Mouse (Mus musculus) megakaryocyte, embryonic 14.5 days (primary cell): Measurements from ENCODE around the gene Itih3. TPM values are rescaled to one million over a fixed set of nuclear protein-coding genes. Genes with fewer than 3 reads are reported as not detected.

Experiments used
- H3K27me3 ChIP-seq: replicated peaks from 2 replicates; pipeline ENCODE3; 2012; ENCODE audit warnings: inconsistent platforms
- H3K36me3 ChIP-seq: replicated peaks from 2 replicates; pipeline ENCODE3; 2012; ENCODE audit warnings: low read length, inconsistent platforms, mixed read lengths
- H3K4me1 ChIP-seq: 2 replicates; pipeline ENCODE4 v1.6.1; 2012; ENCODE audit warnings: inconsistent platforms
- H3K4me3 ChIP-seq: replicated peaks from 2 replicates; pipeline ENCODE3; 2012; ENCODE audit warnings: moderate library complexity, mild to moderate bottlenecking, inconsistent platforms
- H3K9me3 ChIP-seq: 2 replicates; pipeline ENCODE4 v1.6.1; 2012; ENCODE audit warnings: inconsistent platforms
- FLI1 ChIP-seq: IDR thresholded peaks from 2 replicates; pipeline ENCODE4 v1.6.1; 2012; ENCODE audit warnings: low read length, inconsistent platforms, mixed read lengths
- GATA1 ChIP-seq: IDR thresholded peaks from 3 replicates; pipeline ENCODE4 v1.6.1; 2012; ENCODE audit warnings: mixed read lengths, low read length, inconsistent platforms, borderline replicate concordance
- polyA plus RNA-seq: library from polyadenylated mRNA; stranded (reverse); fragments of >175 nt; gene quantifications from 2 replicates; pipeline ENCODE4 v1.2.3, GENCODE M21; 2012; ENCODE audit warnings: low replicate concordance; ENCODE audit not compliant: insufficient read depth

Gene Itih3
- polyA plus RNA-seq, 1 experiment, result not detected

GRCm38 (mm10) chr14:30879794-30880193 is 43.8 kb downstream of the Itih3 start:
- no peak for TF ChIP-seq GATA1
- no peak for TF ChIP-seq FLI1
- Histone ChIP-seq H3K4me3 (no peak overlapping the region), H3K36me3 (peaks cover 24% of the 10 kb centered on the region), H3K27me3 (peaks cover 5% of the 10 kb centered on the region), H3K4me1 (peaks cover 68% of the 10 kb centered on the region), H3K9me3 (no peaks in the 10 kb centered on the region)

- Histone ChIP-seq H3K27me3 (peaks cover 5% of the 10 kb centered on the region), H3K4me3 (no peak within 1 kb of the TSS), H3K4me1 (peaks cover 75% of the 10 kb centered on the region), H3K36me3 (peaks cover 31% of the 10 kb centered on the region), H3K9me3 (no peaks in the 10 kb centered on the region)
- no peak for TF ChIP-seq FLI1
- no peak for TF ChIP-seq GATA1
Observed at GRCm38 (mm10) chr14:30878958-30879571, 44.5 kb downstream of the Itih3 start, which contains the start of gene Mustn1. Gene Mustn1 (plus strand): TSS chr14:30879200.

DNA sequence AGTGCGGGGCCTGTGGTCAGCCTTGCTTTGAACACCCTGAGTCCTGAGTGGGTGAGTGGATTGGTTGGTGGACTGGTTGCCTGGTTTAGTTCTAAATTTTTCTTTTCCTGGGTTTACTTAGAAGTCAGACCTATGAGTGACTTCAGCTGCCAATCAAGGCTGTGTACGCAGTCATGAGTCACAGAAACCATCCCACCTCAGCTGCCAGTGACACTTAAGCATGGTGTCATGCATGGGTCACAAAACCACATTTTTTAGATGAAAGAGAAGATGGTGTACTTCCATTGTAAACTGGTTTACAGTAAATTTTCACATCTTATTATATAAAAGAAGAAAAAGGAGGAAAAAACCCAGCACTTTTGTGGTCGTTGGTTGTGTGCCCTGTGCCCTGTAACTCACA is 45.7 kb downstream of the Itih3 start:
- peaks cover 4% of the 10 kb centered on the region for H3K27me3 ChIP-seq
- TF ChIP-seq GATA1 (no peak), FLI1 (no peak)
- no peak overlapping the region for H3K4me3 ChIP-seq
- no peaks in the 10 kb centered on the region for H3K9me3 ChIP-seq
- H3K4me1 ChIP-seq, result peaks cover 84% of the 10 kb centered on the region
- peaks cover 42% of the 10 kb centered on the region for H3K36me3 ChIP-seq

DNA sequence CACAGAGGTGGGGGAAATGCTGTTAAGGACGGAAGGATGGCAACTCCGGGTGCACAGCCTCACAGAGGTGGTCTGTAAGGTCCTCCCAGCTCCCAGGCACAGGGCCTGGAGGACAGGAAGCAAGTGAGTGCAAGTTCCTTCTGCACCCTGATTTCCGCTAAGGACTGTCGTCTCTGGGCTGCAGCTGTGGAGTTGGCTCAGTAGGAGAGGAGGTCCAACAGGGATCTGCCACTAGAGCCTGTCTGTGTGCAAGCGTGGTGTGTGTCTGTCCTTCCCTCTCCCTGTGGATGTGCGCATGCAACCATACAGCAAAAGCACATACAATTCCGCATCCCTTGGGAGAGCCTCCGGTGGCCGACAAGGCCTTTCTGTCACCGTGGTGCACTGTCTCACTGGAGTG is 47.1 kb downstream of the Itih3 start:
- Histone ChIP-seq H3K4me3 (no peak overlapping the region), H3K4me1 (peaks cover 79% of the 10 kb centered on the region), H3K9me3 (no peaks in the 10 kb centered on the region), H3K27me3 (no peaks in the 10 kb centered on the region), H3K36me3 (peaks cover 50% of the 10 kb centered on the region)
- TF ChIP-seq FLI1, result no peak
- no peak for TF ChIP-seq GATA1

GRCm38 (mm10) chr14:30875955-30876354 is 47.6 kb downstream of the Itih3 start:
- Histone ChIP-seq H3K9me3 (no peaks in the 10 kb centered on the region), H3K36me3 (peaks cover 54% of the 10 kb centered on the region), H3K27me3 (no peaks in the 10 kb centered on the region), H3K4me3 (no peak overlapping the region), H3K4me1 (peaks cover 79% of the 10 kb centered on the region)
- TF ChIP-seq FLI1 (no peak), GATA1 (no peak)

DNA sequence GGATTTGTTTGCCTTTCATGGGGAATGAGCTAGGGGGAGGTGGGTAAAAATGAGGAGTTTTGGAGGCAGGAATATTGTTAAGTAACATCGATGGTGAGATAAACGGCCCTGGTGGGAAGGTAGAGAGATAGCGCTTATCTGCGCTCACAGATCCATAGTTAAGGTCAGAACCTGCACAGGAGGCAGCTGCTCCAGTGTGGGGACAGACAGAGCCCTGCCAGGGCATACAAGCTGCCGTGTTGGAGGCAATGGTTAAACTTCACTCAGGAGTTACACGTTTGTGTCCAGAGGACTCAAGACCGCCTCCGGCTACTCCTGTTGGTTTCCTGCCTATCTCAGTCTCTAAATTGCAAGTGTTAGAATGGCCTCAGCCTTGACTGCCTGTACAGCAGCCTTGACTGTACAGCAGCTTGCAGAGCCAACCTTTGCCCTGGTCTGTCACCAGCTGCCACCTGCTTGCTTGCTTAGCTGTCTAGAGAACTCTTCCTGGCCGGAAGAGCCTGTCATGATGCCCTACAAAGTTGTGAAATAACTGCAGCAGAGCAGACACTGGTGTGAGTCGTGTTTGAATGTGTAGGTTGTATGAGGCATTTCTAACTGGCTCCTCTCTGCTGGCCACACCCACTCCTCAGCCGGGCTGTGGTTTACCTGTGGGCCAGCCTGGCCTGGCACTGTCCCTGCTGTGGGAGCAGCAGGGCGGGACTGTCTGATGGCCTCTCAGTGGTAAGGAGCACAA is 48.3 kb downstream of the Itih3 start:
- Histone ChIP-seq H3K9me3 (no peaks in the 10 kb centered on the region), H3K4me1 (peaks cover 79% of the 10 kb centered on the region), H3K27me3 (no peaks in the 10 kb centered on the region), H3K4me3 (no peak overlapping the region), H3K36me3 (peaks cover 58% of the 10 kb centered on the region)
- TF ChIP-seq FLI1, result no peak
- TF ChIP-seq GATA1, result no peak

GRCm38 (mm10) chr14:30874095-30874700 is 49.4 kb downstream of the Itih3 start:
- no peaks in the 10 kb centered on the region for H3K9me3 ChIP-seq
- H3K36me3 ChIP-seq, result peaks cover 62% of the 10 kb centered on the region
- TF ChIP-seq GATA1, result no peak
- TF ChIP-seq FLI1, result no peak
- no peaks in the 10 kb centered on the region for H3K27me3 ChIP-seq
- no peak overlapping the region for H3K4me3 ChIP-seq
- peaks cover 79% of the 10 kb centered on the region for H3K4me1 ChIP-seq

DNA sequence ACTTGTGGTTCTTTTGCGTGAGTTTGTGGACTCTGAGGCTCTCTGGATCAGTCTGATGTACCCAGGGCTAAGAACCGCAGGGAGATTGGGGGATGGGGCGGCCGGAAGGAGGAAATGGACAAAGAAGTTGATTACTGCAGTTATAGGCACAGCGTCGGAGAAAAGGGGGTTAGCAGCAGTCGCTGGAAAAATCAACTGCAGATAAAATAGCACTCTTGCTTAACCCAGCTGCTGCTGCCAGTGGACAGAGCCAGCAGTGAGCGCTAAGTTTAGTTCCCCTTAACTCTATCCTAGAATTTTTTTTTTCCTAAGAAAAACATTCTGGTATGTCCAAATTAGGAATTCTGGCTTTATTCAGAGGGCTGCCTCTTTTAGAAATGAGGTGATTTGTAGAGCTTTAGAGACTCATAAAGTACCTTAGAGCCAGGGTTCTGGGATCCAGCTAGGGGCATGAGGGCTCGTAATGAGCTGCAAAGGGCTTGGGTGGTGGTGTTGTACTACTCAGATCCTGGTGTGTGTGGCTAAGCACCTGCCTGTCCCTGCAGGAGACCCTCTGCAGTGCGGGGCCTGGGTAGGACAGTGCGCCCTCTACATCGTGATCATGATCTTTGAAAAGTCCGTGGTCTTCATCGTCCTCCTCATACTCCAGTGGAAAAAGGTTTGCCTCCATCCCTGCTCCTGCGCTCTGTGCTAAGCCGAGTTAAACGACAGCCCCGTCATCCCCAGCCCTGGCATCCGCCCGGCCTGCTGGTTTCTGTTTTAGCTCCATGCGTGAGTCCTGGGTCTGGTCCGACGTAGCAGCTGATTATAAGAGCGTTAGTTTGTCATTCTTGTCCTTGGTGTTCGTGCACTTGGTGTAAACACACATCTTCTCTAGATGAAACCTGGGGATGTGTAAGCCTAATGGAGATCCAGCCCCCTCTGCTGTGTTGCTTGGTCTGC is 53.1 kb downstream of the Itih3 start:
- Histone ChIP-seq H3K4me1 (peaks cover 80% of the 10 kb centered on the region), H3K4me3 (peak overlapping the region; percentile 64), H3K9me3 (no peaks in the 10 kb centered on the region), H3K36me3 (peaks cover 66% of the 10 kb centered on the region), H3K27me3 (no peaks in the 10 kb centered on the region)
- TF ChIP-seq GATA1, result no peak
- TF ChIP-seq FLI1, result no peak

- Histone ChIP-seq H3K36me3 (peaks cover 65% of the 10 kb centered on the region), H3K4me3 (peak overlapping the region; percentile 54), H3K27me3 (no peaks in the 10 kb centered on the region), H3K9me3 (no peaks in the 10 kb centered on the region), H3K4me1 (peaks cover 81% of the 10 kb centered on the region)
- TF ChIP-seq GATA1, result no peak
- TF ChIP-seq FLI1, result no peak
Observed at GRCm38 (mm10) chr14:30869391-30869801, 54.2 kb downstream of the Itih3 start.

DNA sequence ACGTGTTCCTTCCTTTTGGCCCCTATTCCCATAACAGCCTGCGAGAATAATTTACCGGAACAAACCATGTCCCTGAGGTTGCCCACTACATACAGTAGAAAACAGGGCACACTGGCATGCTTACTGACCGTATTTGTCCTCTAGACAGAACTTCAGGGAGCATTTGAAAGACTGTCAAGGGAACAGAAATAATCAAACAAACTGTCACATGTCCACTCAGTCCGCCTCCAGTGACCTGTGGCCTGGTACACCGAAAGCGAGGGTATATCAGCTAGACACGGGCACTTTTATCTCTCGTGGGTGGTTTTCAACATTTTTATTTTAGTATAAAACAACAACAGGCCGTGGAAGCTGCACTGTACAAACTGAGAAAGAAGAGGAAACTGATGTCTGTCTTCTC is 54.7 kb downstream of the Itih3 start:
- H3K4me1 ChIP-seq, result peaks cover 77% of the 10 kb centered on the region
- no peaks in the 10 kb centered on the region for H3K9me3 ChIP-seq
- H3K27me3 ChIP-seq, result no peaks in the 10 kb centered on the region
- no peak overlapping the region for H3K4me3 ChIP-seq
- TF ChIP-seq GATA1 (no peak), FLI1 (no peak)
- H3K36me3 ChIP-seq, result peaks cover 65% of the 10 kb centered on the region
